Mouse (Mus musculus) granulocyte monocyte progenitor cell, adult 5-6 weeks (primary cell): ENCODE results near the gene Pbld1. TPM values are rescaled to one million over a fixed set of nuclear protein-coding genes. Genes with fewer than 3 reads are reported as not detected.

Experiments
- ATAC-seq: replicated peaks from 2 replicates; pipeline ENCODE4 v1.8.0; 2016; ENCODE audit warnings: mild to moderate bottlenecking, moderate TSS enrichment, inconsistent platforms; ENCODE audit not compliant: poor library complexity, severe bottlenecking
- total RNA-seq, 2 experiments: library from RNA; stranded (forward) in 1 of 2; stranded (reverse) in 1 of 2; fragments of 200-712, 200-1000 nt in 1 of 2; fragments of >200 nt in 1 of 2; fragmentation: Nextera tagmentation in 1 of 2; gene quantifications; 2 replicates each; pipeline ENCODE4 v1.2.3; 2014 to 2017

Gene Pbld1
- total RNA-seq (2014; fragmentation: Nextera tagmentation) (not detected in 2 replicates), total RNA-seq (2017) (not detected in 2 replicates)

DNA sequence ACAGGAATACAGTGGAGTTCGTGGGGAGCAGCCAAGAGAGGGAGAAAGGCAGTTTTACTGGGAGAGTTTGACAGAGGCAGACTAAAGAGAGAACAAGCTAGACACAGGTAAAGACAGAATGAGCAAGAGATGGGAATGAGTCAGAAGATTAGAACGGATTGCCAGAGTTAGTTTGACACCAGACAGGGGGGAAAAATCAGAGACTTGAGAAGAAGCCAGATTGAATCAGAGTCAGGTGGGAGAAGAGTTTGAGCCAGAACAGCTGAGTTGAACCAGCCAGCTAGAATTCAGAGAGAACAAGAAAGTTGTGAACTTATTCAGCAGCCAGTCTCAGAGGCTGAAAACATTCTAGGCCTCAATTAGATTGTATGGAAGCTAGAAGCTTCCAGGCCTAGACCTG is at the start of gene Pbld1:
TSS of gene Pbld1 (plus strand) at position 301 of the 400 bp plus-strand sequence.
- ATAC-seq = no peak

DNA sequence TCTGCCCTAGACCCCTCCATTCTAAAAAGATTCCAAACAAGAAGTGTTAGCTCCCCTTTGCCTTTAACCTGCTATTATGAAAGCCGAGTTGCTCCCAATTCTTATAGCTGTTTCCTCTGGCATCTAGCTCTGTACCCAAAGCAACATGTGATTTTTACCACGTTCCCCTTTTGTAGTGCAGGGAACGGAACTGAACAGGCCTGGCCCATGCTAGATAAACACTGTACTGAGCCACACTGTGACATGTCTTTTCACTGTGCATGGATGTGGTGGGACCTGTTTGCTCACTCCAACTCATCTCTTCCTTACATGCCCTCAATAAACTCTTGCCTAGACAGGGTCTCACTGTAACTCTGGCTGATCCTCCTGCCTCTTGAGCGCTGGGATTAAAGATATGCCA is 49.7 kb upstream of the Pbld1 start:
- peak; percentile 58 for ATAC-seq

DNA sequence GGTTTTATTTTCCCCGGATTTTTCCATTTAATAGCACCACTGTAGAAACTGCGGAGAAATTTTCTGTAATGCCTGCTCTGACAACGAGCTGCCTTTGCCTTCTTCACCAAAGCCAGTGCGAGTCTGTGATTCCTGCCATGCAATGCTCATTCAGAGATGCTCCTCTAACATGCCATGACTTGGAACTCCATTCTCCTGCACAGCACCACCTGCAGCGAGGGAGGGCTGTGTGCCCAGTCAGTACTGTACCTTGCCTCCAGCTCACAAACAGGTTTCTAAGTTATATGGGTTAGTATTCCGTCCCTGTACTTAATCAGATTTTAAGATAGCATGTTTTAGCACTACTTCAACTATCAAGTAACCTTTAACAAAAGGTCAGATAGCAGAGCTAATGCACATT is 48.4 kb upstream of the Pbld1 start:
- ATAC-seq = no peak

DNA sequence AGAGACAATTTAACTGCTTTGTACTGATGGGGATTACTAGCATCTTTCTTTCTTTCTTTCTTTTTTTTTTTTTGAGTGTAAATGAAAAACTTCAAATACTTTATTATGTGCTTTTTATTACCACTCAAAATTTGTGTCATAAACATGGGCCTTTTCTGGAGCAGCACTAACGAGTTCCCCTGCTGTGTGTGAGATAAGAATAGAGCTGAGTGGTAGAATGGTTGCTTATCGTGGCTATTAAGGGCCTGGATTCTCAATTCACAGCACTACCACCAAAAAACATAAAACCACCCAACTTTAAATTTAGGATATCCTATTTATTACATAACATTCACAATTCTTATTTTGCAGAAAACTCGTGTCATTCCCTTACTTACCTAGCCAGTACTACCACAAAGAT is 46.5 kb upstream of the Pbld1 start:
- ATAC-seq = no peak

DNA sequence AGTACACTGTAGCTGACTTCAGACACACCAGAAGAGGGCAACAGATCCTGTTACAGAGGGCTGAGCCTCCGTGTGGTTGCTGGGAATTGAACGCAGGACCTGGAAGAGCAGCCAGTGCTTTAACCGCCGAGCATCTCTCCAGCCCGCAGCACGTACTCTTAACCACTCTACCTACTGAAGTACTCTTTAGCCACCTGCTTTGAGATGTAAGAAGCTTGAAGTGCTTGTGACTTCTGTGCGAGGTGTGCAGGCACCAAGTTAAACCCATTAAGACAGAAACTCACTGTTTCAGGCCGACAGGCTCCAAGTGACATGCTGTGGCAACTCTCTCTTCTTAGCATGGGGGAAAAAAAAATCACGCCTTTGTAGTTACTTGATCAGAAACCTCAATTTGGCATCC is 45.8 kb upstream of the Pbld1 start:
- ATAC-seq = no peak

DNA sequence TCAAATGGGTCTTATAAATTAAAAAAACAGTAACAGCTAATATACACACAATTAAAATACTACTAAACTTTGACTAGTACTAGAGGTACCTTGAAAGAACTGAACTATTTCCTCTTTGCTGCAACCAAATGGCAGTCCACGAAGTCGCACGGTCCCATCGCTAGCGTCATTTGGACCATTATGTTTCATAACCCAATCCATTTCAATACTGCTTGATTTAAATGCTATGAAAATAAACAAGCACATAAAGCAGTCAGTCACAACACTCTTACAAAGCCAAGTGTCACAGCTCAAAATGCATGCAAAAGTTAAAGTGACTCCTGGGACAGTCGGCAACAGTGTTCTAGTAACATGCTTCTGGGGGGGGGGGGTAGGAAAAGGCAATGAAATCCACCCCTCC is 40.7 kb upstream of the Pbld1 start:
- ATAC-seq = no peak

DNA sequence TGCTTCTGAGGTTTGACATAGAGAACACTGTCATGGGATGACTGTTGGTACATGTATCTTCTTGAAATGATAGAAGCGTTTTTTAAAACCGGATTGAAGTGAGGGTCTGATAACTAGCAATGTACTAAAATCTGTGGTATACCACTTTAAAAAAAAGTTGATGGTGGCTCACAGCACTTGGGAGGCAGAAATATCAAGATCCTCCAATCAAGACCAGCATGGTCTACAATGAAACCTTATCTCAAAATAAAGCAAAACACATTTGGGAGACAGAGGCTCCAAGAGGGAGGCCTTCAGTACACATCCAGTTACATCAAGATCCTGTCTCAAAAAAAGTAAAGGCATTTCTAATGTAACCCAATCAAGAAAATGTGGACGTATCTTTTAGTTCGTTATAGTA is 38.3 kb upstream of the Pbld1 start:
- no peak for ATAC-seq

DNA sequence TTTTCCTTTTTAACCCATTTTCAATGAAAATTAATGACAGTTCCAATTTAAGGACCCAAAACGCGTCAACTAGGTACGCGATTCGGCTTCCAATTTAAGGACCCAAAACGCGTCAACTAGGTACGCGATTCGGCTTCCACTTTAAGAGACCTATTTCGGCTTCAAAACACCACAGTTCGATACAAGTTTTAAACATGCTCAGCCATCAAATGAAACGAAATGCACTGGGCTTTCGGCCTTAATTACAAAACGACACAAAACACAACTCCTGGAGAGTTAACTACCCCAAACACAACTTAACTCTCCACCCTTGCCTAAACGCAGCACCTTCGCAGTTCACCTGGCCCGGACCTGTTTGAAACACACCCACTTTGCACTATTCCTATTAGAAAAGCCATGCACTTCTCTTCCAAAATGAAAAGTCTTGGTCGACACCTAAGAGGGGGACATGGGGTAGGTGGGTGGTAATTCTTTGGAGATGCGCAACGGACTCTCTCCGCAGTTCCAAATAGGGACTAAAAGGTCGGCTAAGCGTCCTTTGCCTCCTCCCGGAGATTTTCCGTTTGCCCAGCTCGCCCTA is 37.3 kb upstream of the Pbld1 start:
- ATAC-seq = no peak

DNA sequence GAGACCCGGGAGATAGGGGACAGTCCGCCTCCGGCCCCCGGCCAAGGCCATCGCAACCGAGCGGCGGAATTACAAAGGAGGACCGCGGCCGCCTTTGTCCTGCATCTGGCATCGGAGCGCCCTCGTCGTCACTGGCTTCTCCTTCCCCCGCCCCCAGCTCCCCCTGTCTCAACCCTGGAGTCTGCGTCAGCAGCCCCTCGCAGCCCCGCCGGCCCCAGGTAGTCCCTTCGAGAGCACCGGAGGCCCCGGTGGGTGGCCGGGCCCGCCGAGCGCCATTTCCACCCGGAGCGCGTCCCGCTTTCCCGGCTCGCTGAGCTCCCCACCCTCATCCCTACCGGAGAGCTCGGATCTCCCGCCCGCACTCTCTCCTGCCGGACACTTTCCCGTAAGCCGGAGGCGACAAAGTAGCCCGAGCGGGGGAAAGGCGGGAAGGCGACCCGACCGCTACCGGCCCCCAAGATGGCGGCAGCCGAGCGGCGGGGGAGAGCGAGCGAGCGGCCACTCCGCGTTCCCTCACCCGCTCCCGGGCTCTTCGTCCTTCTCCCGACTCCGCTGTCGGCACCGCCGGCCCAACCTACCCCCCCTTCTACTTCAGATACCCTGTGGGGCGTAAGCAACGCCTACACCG is 36.7 kb upstream of the Pbld1 start:
- ATAC-seq = peak; percentile 50

DNA sequence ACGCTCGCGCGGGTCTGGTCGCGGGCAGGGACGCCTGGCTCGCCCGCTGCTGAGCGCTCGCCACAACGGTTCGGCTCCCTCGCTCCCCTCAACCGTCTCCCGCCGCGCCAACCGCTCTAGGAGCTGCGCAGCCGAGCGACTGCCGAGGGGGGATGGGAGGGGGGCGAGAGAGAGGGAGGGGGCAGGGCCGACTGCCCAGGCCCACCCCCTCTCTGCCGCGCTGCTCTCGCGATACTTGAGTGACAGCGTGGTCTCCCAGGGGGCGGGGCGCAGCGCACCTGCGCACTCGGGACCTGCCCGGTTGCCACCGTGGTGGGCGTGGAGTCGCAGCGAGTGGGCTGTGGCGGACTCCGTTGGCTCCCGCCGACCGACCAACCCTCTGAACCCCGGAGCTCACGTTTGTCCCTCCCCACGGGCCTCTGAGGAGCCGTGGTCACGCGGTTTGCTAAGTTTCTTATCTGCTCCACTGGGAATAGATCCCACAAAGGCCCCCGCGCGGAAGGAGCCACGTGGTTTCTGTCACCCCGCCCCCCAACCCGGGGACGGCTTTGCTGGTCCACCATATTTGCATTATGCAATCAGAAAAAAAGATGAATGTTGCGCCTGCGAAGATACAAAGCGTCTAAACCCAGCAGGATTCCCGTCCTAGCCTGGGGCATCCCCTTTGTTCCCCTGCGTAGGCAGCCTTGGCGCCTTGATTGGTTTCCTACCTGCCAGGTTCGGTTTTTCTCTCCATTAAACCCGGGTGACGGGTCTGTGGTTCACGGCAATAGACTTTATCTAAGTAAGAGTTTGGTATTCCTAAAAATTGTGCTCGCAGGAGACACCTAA is 36.0 kb upstream of the Pbld1 start, which contains the start of the genes Hnrnph3 and Pbld2:
TSS of gene Hnrnph3 (minus strand) at position 469 of the 831 bp plus-strand sequence.
TSS of gene Pbld2 (plus strand) at position 567 of the 831 bp plus-strand sequence.
- ATAC-seq = peak; percentile 85

DNA sequence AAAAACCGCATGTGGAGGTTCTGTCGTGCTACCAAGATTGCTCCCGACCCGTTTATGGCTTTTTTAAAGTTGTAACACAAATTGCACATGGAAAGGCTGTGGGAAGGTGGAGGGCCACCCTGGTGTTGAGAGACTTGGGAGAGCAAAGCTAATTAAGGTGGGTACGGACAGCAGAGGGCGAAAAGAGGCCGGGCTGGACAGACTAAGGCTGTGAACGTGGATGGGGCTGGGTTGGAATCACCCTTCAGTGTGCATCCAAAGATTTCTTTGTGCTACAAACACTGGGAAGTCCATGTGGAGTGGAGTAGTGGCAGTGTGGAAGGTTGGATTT is 35.4 kb upstream of the Pbld1 start:
- ATAC-seq = peak; percentile 21; the same call in 1 of the 2 replicates

DNA sequence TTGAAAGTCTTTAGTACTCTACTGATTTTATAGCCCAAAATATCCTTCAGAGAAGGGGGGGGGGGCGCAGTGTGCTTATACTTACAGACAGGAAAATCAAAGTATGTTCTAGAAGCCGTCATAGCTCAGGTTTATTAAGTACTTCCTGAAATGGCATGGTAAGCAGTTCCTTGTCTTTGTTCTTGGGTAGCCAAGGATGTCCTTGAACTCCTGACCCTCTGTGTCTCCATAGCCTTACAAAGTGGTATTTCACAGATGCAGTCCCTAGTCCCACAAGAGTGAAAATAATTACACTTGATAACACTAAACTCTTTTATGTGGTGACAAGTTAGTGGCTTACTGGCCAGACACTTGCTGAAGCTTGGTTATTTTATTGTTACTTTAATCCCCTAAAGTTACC is 34.9 kb upstream of the Pbld1 start:
- no peak for ATAC-seq

DNA sequence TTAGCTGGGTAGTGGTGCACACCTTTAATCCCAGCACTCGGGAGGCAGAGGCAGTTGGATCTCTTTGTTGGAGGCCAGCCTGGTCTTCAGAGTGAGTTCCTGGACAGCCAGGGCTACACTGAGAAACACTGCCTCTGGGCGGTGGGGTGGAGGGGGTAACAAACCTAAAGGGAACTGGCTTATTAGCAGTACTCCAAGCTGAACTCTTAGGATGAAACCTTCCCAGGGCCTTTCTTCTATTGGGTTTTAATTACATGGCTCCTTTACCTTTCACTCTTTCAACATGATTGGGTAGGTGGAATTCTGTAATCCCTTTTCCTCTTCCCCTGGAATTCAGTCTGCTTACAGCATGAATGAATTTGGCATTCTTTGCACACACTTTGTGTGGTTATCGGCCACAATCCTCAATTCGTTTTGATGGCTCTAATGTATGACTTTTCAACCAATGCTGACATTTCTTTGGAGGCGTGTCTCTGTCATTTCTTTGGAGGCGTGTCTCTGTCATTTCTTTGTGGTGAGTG is 34.4 kb upstream of the Pbld1 start:
- no peak for ATAC-seq

DNA sequence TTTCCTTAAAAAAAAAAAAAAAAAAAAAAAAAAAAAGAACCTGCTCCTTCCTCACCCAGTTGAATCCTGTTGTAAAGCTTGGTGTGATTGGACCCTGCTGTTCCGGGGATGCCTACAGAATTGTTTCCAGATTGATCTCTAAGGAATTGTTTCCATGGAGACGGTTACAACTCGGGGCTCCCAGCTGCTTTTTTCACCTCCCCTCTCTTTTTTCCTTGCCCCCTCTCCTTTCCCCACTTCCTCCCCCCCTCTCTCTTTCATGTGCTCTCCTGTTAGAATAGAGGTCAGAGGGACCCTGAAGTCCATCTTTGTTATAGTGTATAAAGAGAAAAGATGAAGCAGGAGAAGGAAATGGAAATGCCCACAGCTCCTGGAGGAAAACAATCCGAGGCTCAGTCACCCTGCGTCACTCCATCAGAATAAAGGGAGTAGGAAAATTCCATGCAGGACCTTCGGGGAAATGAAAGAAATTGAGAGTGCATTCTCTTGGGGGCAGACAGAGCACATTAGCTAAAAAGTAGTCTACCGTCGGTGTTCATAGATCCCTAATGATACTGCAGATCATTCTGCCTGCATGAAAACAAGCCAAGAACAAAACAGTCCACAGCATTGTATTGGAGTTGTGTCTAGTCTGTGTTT is 33.7 kb upstream of the Pbld1 start:
- ATAC-seq = no peak

DNA sequence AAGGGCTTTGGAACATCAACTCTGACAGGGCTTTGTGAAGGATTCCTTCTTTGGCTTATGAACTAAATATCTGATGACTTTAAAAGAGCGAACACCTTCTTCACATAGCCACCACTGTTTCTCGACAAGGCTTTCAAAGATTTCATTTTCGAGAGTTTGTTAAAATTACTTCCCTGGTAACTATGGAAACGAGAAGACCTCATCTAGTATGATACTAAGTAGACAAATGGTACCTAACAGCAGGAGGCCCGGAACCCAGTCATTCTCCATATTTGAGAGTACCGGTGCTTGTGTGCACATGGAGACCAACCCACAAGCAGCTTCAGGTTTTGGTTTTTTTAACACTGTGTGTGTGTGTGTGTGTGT is 33.2 kb upstream of the Pbld1 start:
- ATAC-seq = no peak

DNA sequence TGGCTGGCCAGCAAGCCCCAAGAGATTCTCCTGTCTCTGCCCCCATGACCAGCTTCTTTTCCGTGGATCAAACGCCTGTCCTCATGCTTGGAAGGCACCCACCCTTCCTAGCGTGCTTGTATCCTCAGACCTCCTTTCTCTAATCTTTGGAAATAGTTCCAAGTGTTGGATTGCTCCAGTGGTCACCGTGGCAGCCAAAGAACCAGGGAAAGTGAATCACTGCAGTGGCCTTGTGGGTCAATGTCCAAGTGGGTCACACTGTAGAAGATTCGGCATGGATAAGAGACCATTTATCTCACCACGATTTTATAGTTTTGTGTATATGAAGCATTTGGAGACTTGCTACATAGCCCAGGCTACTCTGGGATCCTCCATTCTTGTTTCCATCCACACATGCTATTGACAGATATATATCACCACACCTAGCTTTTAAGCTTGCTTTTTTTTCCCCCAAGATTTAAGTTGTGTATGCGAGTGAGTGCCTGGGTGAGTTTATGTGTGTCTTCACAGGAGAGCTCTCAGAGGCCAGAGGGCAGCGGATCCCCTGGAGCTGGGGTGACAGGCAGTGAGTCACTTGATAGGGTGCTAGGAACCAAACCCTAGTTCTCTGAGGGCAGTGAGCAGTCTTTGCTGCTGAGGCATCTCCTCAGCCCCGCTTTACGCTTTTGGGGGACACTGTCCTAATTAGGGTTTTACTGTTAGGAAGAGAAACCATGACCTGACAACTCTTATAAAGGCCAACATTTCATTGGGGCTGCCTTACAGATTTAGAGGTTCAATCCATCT is 32.4 kb upstream of the Pbld1 start:
- no peak for ATAC-seq

DNA sequence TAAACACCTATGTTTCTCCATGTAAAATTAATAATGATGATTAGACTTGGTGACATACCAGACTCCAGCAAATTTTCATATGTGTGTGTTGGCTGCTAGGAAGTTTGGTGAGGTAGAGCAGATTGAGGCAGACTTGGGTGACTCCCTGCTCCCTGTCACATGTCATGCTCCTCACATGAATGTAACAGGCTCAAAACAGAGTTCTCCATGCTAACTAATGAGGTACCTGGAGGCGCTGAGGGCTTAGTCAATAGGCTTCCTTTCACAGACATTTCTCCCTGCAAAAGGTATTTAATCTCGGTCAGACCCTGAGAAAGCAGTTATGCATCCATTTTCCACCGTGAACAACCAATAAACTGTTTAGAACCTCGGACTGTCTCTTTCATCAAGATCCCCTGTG is 31.6 kb upstream of the Pbld1 start:
- ATAC-seq = no peak

DNA sequence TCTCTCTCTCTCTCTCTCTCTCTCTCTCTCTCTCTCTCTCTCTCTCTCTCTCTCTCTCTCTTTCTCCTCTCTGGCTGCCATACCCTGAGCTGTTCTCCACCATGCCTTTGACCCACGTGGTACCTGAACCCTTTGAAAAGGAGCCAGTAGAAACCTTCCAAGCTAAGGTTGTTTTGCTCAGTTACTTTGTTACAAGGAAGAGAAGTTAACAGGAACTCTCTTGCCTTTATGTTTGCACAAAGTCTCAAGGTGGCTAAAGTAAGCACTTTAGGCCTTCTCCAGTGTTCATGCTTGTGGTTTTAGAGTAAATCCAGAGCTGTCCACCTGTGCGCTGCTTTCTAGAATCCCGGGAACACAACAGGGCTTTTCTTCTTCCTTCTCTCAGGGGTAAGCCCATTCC is 27.7 kb upstream of the Pbld1 start:
- no peak for ATAC-seq

DNA sequence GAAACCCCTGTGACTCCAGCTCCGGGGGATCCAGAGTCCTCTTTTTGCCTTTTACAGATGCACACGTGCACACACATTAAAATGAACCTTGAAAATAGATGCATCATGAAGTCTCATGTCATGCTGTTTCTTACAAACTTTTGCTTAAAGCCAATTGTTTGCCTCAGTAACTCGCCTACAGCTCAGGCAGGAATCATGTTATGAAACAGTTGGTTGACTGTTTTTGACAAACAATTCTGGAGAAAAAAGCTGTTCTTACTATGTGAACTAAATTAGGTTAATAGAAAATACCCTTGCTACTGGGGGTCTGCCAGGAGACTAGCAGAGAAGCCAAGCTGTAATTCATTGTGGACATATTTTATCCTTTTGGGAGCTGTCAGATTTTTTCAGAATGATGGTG is 27.0 kb upstream of the Pbld1 start:
- ATAC-seq = no peak
